Mouse (Mus musculus): Measurements from ENCODE around the gene Nr1h4.

DNA sequence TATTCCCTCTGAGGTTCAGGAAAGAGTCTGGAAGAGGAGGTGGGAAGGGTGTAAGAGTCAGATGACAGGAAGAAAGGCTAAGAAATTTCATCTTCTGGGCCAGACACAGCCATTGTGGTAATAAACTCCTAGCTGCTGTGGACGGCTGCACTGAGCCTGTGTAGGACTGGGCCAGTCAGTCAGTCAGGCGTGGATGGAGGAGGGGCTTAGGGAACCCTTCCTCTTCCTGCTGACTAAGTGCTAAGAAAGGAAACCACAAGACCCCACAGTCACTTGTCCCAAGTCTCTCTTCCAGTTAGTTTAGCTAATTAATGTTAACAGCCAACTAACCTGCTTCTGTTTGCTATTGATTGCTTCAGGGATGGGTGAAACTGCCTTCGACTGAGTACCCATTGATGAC lies 117.9 kb downstream of the Nr1h4 start:
- no peak for TF ChIP-seq CTCF (IDR thresholded peaks at IDR 0.05; ENCODE audit: extremely low read depth, insufficient read length, insufficient replicate concordance, low read depth, low read length)
- TF ChIP-seq POLR2A (IDR thresholded peaks at IDR 0.05; ENCODE audit: low read depth, low read length): no peak

Measured in small intestine, adult 2 months (tissue).